Mouse (Mus musculus) heart, adult 9 months (tissue): ENCODE measurements around the gene Icam2.
"Not testable (repeated sequence)": the region's sequence is repeated elsewhere in the genome, so short reads cannot be mapped to it uniquely, and the experiment has no call there.

Experiments
- DNase-seq, 2 experiments: peaks; one replicate each; pipeline ENCODE4 v3.0.0; 2022; ENCODE audit warnings: low spot score in 2 of 2

Icam2 gene

GRCm38 (mm10) chr11:106387791-106388216 is at the start of gene Icam2:
TSS of gene Icam2 (minus strand) at chr11:106388075.
- DNase-seq: peak in 1 of 2 experiments; percentile 28

- no peak for DNase-seq
Observed at GRCm38 (mm10) chr11:106437543-106437942, 49.7 kb upstream of the Icam2 start.

GRCm38 (mm10) chr11:106437039-106437438 is 49.2 kb upstream of the Icam2 start:
- no peak for DNase-seq

- no peak for DNase-seq
Observed at GRCm38 (mm10) chr11:106430392-106430791, 42.5 kb upstream of the Icam2 start.

DNA sequence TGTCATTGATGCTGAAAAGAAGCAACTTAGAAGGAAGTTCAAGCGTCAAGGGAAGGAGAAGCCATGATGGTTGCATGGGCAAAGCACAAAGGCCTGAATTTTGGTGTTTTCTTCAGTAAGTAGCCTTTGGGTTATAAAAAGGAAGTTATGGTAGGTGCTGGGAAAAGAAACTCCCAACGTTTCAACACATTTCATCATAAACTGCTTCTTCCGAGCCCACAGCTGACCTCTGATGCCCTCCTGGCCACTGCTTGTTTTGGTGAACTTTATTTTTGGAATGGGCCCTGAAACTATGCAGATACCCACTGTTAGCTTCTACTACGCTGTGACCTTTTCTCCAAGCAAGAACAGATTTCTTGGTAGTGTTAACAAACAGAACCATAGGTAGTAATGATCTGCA is 41.8 kb upstream of the Icam2 start:
- DNase-seq: no peak

DNA sequence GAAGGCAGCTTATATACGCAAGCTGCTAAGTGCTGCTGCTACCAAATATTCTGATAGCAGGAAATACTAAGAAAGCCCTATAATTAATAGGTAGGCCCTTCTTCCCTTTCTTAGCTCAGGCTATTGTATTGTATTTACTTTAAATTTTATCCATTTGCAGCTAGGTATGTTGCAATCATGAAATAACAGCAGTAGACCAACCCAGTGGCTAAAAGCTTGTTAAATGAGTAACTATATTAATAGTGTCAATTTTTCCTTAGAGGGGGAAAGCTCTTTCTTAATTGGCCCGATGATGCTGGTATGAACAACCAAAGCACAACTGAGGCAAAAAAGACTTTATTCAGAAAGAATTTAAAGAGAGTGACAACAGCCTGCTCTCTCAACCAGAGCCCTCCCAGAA is 40.7 kb upstream of the Icam2 start:
- no peak for DNase-seq

DNA sequence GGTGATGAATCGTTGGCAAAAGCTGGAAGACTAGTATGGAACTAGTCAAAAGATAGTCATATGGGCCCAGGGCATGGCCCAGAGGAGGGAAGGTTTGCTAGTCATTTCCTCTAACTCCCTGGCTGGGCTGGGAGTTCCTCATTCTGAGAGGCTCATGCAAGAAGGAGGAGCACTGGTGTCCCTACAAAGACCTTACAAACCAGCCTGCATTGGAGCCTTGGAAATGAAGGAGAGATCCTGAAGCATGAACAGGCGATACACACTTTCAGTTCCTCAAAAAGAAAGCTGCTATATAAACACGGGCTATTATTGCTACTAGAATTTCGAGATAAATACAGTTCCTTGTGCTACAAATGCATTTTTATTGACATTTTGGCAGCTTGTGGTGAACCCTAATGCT is 40.2 kb upstream of the Icam2 start:
- DNase-seq: peak; percentile 14 to 48

DNA sequence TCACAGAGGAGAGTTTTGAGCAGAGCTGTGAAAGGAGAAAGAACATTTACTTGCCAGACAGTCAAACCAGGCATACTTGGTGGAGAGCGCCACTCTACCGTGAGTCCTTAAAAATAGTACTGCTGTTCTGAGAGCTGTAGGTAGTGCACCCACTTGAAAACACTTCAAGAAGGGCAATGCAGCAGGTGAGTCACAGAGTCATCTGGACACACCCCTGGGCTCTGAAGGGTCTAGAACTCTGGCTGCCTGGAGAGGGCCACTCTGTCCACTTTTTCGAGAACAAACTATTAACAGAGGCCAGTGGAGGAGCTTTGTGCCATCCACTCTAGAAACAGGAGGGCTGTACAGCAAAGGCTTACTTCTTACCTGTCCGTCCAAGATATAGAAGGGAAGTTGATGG is 38.6 kb upstream of the Icam2 start:
- DNase-seq: no peak

DNA sequence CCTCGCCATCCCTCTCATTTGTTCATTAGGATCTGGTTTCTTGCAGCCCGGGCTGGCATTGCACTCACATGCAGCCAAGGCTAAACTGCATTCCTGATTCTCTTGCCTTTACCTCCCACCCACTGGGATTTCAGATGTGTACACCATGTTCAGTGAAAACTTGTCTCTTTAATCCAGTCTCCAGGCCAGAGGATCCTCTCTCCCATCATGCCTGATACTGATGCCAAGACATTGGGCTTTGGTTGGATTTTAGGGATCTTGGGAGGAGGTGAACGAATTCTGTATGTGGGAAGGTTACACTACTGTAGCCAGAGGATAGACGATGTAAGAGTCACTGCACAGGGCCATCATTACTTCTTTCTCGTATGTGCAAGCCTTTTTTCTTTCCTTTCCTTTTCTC is 37.3 kb upstream of the Icam2 start:
- no peak for DNase-seq

- DNase-seq: peak; percentile 13 to 17
Observed at GRCm38 (mm10) chr11:106419262-106420102, 31.6 kb upstream of the Icam2 start.

DNA sequence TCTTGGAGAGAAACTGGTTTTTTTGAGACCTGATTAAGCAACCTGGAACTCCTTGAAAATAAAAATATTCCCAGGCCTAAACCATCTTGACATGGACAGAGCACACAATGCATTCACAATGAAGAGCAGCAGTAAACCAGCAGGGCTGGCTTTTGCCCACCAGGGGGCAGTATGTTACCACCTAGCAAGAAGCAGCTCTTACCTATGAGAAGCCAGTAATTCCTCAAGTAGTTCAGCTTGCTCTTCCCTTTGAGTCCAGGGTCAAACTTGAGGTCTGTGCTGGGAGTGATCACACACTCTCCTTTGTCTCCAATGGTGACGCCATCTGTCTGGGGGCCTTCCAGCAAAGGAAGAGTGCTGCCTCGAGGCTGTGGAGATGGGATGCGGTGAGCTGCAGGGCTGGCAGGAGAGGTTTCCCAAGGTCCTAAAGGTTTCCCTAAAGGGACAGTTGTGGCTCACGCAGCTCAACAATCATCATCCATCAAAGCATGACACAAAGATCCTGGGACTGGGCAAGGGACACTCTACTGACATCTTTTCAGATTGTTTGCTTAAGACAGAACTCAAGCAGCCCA is 30.8 kb upstream of the Icam2 start:
- DNase-seq: peak; percentile 42 to 80

GRCm38 (mm10) chr11:106417860-106418259 is 30.0 kb upstream of the Icam2 start:
- no peak for DNase-seq

- DNase-seq: no peak
Observed at GRCm38 (mm10) chr11:106416331-106416730, 28.5 kb upstream of the Icam2 start.

- DNase-seq: no peak
Observed at GRCm38 (mm10) chr11:106412641-106413360, 24.9 kb upstream of the Icam2 start.

DNA sequence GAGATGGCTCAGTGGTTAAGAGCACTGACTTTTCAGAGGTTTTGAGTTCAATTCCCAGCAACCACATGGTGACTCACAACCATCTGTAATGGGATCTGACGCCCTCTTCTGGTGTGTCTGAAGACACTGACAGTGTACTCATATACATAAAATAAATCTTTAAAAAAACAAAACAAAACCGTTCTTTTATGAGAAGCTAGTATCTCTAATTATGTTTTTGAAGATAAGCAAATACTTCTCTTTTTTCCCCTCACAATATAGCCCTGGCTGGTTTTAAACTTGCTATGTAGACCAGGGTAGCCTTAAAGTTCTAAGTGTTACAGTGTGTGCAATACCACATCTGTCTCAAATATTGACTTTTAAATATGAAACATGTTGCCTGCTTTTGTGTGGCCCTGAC is 23.3 kb upstream of the Icam2 start:
- DNase-seq: no peak

GRCm38 (mm10) chr11:106410507-106410906 is 22.6 kb upstream of the Icam2 start:
- DNase-seq: no peak

DNA sequence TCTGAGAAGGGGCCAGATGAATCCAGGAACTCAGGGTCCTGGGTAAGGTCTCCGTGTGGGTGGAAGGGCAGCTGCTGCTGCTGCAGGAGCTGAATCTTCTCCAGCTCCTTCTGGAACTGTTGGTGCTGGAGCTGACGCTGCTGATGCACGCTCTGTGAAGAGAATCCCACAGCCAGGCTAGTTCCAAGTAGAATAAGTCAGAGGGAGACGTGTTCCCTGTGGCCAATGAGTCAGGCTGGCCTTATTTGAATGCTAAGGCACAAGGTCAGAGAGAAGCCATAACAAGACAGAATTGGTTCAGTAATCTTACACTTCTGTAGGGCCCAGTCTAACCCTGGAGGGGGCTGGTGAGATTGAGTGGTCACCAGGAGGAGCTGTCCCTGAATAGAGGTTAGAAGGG is 22.1 kb upstream of the Icam2 start:
- no peak for DNase-seq

GRCm38 (mm10) chr11:106398481-106398880 is 10.6 kb upstream of the Icam2 start:
- DNase-seq: no peak

DNA sequence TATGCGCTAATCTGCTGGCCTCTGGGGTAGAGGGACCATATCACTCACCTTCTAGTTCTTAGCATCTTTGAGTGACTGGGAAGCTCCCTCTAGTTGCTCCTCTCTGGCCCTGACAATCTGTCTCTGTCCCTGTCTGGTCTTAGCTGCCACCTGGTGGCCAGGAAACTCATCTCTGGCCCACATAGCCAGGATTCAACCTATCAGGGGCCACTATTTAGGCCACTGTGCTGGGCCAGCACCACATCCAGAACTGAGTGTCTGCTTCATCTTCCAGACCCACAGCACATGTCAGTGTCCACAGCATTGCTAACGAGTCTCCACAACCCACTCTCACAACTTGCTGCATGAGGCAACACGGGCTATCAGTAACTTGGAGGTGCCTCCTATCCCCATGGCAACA is 9.8 kb upstream of the Icam2 start:
- DNase-seq: no peak

DNA sequence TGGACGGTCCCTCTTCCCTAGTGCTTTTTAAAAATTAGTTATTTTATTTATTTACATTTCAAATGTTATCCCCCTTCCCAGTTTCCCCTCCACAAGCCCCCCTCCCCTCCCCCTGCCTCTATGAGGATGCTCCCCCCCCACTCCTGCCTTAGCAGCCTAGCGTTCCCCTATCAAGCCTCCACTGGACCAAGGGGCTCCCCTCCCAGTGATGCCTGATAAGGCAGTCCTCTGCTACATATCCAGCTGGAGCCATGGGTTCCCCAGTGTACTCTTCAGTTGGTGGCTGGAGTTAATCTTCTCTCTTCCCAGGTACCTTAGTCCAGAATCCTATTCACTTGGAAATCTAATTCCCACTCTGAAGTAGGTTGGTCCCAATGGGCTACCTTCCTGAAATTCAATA is 6.2 kb upstream of the Icam2 start:
- DNase-seq: not testable (repeated sequence)

DNA sequence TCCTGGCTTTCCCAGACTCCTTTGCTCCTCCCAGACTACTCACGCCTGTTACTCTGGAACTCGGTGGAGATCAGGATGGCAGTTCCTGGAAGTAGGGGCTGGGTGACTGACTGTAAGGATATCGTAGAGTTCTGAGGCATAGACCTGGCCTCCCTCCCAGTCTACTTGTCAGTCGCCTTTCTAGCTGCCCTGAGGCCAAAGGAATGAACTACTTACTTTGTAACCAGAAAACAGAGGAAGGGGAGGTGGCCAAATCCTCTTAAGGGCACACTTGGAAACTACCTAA is 5.4 kb upstream of the Icam2 start:
- no peak for DNase-seq

- DNase-seq: no peak
Observed at GRCm38 (mm10) chr11:106392597-106393330, 4.9 kb upstream of the Icam2 start.
